Mouse (Mus musculus) embryonic facial prominence, embryonic 12.5 days (tissue): Measurements from ENCODE around the gene Ssc5d. TPM values are rescaled to one million over a fixed set of nuclear protein-coding genes. Genes with fewer than 3 reads are reported as not detected.
A peak's percentile ranks its signal among the peaks of the same experiment; 100 is the strongest.

ENCODE experiments used
- ATAC-seq: fragments of 200-750 bp; cut with Nextera tagmentation; 2 replicates; pipeline ENCODE4 v1.8.0; 2017; ENCODE audit not compliant: insufficient number of reproducible peaks, insufficient read depth, low FRiP score, low TSS enrichment
- H3K27ac ChIP-seq: fragments of 300-500 bp; sonication (generic); 2 replicates; pipeline ENCODE4 v1.5.1; 2016; ENCODE audit warnings: mild to moderate bottlenecking
- H3K27me3 ChIP-seq: fragments of 300-500 bp; sonication (generic); 2 replicates; pipeline ENCODE4 v1.6.1; 2016; ENCODE audit warnings: mild to moderate bottlenecking, moderate library complexity
- H3K36me3 ChIP-seq: fragments of 300-500 bp; sonication (generic); 2 replicates; pipeline ENCODE4 v1.6.1; 2016; ENCODE audit warnings: mild to moderate bottlenecking
- H3K4me1 ChIP-seq: fragments of 300-500 bp; sonication (generic); 2 replicates; pipeline ENCODE4 v1.6.1; 2016
- H3K4me2 ChIP-seq: fragments of 300-500 bp; sonication (generic); replicated peaks from 2 replicates; pipeline ENCODE4 v1.6.1; 2016; ENCODE audit warnings: mild to moderate bottlenecking, moderate library complexity
- H3K4me3 ChIP-seq: fragments of 300-500 bp; sonication (generic); 2 replicates; pipeline ENCODE4 v1.5.1; 2016; ENCODE audit warnings: mild to moderate bottlenecking
- H3K9ac ChIP-seq: fragments of 300-500 bp; sonication (generic); 2 replicates; pipeline ENCODE4 v1.6.1; 2016; ENCODE audit warnings: mild to moderate bottlenecking, moderate library complexity
- H3K9me3 ChIP-seq: fragments of 300-500 bp; sonication (generic); 2 replicates; pipeline ENCODE4 v1.6.1; 2016; ENCODE audit warnings: mild to moderate bottlenecking, moderate library complexity
- WGBS: fragments of 180-500 bp; shearing (Covaris S2); methylation state at CpG from one replicate; pipeline ENCODE4 v1.1.7; 2016; 5-methylcytosine and 5-hydroxymethylcytosine counted together
- polyA plus RNA-seq: library from polyadenylated mRNA; unstranded; fragments of >200 nt; fragmentation: Nextera tagmentation; extraction: Ambion mirVana; gene quantifications from 2 replicates; pipeline ENCODE4 v1.2.1, GENCODE M21; 2016

Gene Ssc5d
- polyA plus RNA-seq, 1 experiment from 2014 or later, result 1.6 TPM

DNA sequence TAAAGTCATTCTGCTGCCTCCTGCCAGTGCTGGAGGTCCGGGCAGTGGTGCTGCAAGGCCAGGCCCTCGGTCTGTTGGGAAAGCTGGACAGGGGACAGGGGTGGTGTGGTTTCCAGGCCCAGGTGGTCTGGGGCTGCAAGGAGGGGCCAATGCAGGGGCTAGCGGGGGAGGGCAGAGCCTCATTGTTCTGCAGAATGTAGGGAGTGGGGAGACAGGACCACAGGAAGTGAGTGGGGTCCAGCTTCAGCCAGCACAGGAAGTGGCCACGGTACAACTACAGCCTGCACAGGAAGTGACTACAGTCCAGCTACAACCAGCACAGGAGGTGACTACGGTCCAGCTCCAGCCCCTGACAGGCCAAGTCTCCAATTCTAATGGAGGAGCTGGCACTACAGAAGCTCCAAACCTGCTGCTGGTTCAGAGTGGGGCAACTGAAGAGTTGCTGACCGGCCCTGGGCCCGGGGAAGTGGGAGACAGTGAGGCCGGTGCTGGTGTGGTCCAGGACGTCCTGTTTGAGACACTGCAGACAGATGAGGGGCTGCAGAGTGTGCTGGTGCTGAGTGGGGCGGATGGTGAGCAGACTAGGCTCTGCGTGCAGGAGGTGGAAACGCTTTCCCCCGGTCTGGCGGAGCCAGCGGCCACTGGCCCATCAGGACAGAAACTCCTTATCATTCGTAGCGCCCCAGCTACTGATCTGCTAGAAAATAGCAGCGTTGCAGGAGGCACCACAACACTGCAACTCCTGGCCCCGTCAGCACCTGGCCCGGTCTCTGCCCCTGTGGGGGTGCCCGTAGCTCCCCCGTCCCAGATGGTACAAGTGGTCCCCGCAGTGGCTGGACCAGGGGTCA is 4.4 kb upstream of the Ssc5d start:
- WGBS, result 56% methylated on average over 23 of the region's 23 CpGs
- Histone ChIP-seq H3K4me2 (no peak overlapping the region), H3K27me3 (no peaks in the 10 kb centered on the region), H3K27ac (peak overlapping the region; percentile 92), H3K4me1 (peaks cover 64% of the 10 kb centered on the region), H3K4me3 (no peak overlapping the region), H3K9me3 (no peaks in the 10 kb centered on the region), H3K9ac (peak overlapping the region; percentile 36), H3K36me3 (peaks cover 43% of the 10 kb centered on the region)
- no peak for ATAC-seq

DNA sequence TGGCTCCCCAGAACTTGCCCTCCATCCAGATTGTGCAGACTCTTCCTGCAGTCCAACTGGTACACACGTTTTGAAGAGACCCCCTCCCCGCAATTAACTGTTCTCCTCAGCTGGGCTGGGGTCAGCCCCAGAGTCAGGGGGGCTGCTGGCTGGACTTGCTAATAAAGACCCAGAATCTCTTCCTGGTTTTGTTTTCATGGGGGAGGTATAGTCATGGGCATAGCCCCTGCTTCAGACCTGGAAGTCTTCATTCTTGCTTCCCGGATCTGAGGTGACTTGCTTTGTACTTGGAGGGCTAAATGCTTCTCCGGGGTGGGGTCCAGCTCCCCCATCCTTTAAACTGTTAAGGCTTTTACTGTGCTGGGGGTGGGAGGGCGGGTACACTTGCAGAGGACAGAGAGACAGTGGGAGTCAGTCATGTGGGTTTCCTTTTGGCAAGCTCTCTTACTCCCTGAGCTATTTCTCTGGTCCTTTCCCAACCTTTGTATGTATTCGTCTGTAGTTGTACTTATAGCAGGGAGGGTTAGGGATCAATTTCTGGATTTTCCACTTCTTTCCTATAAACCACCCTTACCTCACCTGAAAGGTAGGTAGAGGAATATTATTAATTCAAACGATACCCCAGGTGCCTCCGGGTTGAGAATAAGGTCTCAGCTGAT is 3.6 kb upstream of the Ssc5d start, which contains the start of gene Nat14:
Gene Nat14 (plus strand): TSS at position 205 of the 659 bp plus-strand sequence.
- peak within 1 kb of the TSS; percentile 92 for H3K27ac ChIP-seq
- no peak for ATAC-seq
- peaks cover 64% of the 10 kb centered on the region for H3K4me1 ChIP-seq
- H3K27me3 ChIP-seq, result no peaks in the 10 kb centered on the region
- no peaks in the 10 kb centered on the region for H3K9me3 ChIP-seq
- peak within 1 kb of the TSS; percentile 33 for H3K4me3 ChIP-seq
- H3K9ac ChIP-seq, result peak within 1 kb of the TSS; percentile 36
- peaks cover 43% of the 10 kb centered on the region for H3K36me3 ChIP-seq
- 30% methylated on average over 8 of the region's 8 CpGs for WGBS
- peak within 1 kb of the TSS; percentile 79 for H3K4me2 ChIP-seq

DNA sequence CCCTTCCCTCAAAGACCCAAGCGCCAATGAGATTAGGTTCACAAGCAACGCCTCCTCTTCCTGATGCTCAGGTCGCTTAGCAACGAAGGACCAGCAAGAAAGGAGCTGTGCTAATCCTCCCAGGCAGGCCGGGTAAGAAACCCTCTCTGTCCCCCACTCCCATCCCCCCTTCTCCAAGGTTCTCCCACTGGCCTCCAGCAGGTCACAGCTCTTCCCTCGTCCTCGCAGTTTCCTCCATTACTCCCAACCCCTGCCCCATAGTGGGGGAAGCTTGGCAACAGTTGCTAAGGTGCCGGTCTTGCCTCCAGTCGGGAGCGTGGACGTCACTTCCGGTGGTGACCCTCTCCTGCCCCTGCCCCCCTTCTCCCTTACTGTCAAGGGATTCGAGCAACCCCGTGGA is 3.1 kb upstream of the Ssc5d start:
- Histone ChIP-seq H3K9me3 (no peaks in the 10 kb centered on the region), H3K27me3 (no peaks in the 10 kb centered on the region), H3K4me3 (peak overlapping the region; percentile 33), H3K9ac (peak overlapping the region; percentile 34; the same call in 1 of the 2 replicates), H3K4me1 (peaks cover 65% of the 10 kb centered on the region), H3K4me2 (peak overlapping the region; percentile 79), H3K36me3 (peaks cover 39% of the 10 kb centered on the region), H3K27ac (peak overlapping the region; percentile 92)
- ATAC-seq, result peak; percentile 59
- under 1% methylated on average over 14 of the region's 14 CpGs for WGBS

DNA sequence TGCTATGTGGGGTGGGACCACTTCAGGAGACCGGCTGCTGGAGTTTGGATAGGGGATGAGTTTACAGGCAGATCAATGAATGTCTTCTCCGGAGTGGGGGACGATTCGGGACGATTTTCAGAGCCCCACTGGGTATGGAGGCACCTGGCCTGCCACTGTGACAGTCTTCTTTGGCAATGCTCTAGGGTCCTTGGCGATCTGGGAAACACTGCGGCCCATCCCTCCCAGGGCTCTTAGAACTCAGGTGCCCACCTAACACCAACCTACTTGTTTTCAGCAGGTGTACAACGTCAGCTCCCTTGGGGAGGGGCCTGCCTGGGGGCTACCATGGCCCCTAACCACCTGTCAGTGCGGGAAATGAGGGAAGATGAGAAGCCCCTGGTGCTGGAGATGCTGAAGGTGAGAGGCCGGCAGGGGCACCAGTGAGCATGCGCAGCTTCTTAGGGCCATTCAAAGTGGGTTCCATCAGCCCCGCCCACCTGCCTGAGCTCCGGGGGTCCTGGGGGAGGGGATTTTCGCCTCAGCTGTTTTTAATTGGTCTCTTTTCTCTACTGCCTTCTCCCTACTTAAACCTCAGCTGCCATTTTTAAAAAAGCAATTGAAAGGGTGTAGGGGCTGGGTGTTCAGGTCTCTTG is 2.5 kb upstream of the Ssc5d start:
- H3K36me3 ChIP-seq, result peaks cover 34% of the 10 kb centered on the region
- peak; percentile 11 for ATAC-seq
- peak overlapping the region; percentile 33 for H3K4me3 ChIP-seq
- WGBS, result 2% methylated on average over 14 of the region's 14 CpGs
- no peaks in the 10 kb centered on the region for H3K9me3 ChIP-seq
- 0 out of 2 replicates have a peak overlapping the region, but pooled peaks have one; percentile 46 for H3K9ac ChIP-seq
- peak overlapping the region; percentile 92 for H3K27ac ChIP-seq
- no peaks in the 10 kb centered on the region for H3K27me3 ChIP-seq
- peak overlapping the region; percentile 79 for H3K4me2 ChIP-seq
- H3K4me1 ChIP-seq, result peaks cover 66% of the 10 kb centered on the region

DNA sequence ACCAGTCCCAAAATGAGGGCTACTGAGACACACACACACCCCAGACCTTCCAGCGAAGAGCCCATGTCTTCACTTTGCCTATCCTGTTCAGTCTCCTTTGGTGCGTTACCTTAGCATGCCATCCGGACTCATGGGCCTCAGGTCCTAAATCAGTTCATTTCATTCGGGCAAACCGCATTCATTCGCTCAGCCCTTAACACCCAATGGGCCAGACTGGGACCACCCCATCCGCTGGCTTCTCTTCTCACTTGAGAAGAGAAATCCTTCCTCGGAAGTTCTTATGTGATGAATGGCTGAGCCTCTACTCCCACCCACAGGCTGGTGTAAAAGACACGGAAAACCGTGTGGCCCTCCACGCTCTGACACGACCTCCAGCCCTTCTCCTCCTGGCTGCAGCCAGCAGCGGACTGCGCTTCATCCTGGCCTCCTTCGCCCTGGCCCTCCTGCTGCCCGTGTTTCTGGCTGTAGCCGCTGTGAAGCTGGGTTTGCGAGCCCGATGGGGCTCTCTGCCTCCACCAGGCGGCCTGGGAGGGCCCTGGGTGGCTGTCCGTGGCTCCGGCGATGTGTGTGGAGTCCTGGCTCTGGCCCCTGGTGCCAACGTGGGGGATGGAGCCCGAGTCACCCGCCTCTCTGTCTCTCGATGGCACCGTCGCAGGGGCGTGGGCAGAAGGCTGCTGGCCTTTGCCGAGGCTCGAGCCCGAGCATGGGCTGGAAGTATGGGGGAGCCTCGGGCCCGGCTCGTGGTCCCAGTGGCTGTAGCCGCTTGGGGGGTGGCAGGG is 1.8 kb upstream of the Ssc5d start:
- peak overlapping the region; percentile 46 for H3K9ac ChIP-seq
- WGBS, result 5% methylated on average over 37 of the region's 37 CpGs
- peaks cover 66% of the 10 kb centered on the region for H3K4me1 ChIP-seq
- H3K27ac ChIP-seq, result peak overlapping the region; percentile 92
- H3K36me3 ChIP-seq, result peaks cover 28% of the 10 kb centered on the region
- ATAC-seq, result no peak
- peak overlapping the region; percentile 79 for H3K4me2 ChIP-seq
- peak overlapping the region; percentile 33 for H3K4me3 ChIP-seq
- no peaks in the 10 kb centered on the region for H3K9me3 ChIP-seq
- H3K27me3 ChIP-seq, result no peaks in the 10 kb centered on the region

DNA sequence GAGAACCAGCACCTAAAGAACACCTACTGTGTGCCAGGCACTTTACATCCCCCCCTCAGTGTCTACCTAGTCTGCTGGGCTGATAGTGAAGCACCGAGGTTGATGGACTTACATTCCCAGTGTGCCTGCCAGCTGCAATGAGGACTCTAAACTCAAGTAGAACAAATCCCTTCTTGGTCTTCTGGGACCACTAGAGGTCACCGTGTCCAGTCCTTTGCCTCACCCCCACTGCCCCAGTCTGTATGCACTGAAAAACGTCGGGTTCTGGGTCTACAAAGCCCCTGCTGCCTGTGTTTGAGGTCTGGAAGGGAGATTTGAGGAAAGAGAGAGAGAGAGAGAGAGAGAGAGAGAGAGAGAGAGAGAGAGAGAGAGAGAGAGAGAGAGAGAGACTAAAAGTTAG is 1.1 kb upstream of the Ssc5d start:
- H3K27ac ChIP-seq, result peak overlapping the region; percentile 92
- ATAC-seq, result no peak
- no peaks in the 10 kb centered on the region for H3K9me3 ChIP-seq
- peaks cover 66% of the 10 kb centered on the region for H3K4me1 ChIP-seq
- 2% methylated on average over 4 of the region's 4 CpGs for WGBS
- peak overlapping the region; percentile 79 for H3K4me2 ChIP-seq
- no peaks in the 10 kb centered on the region for H3K27me3 ChIP-seq
- peak overlapping the region; percentile 46 for H3K9ac ChIP-seq
- H3K36me3 ChIP-seq, result peaks cover 21% of the 10 kb centered on the region
- H3K4me3 ChIP-seq, result no peak overlapping the region

- Histone ChIP-seq H3K36me3 (peaks cover 16% of the 10 kb centered on the region), H3K27me3 (no peaks in the 10 kb centered on the region), H3K4me2 (peak overlapping the region; percentile 79; the same call in 1 of the 2 replicates), H3K4me3 (no peak overlapping the region), H3K4me1 (peaks cover 66% of the 10 kb centered on the region), H3K27ac (peak overlapping the region; percentile 92), H3K9ac (no peak overlapping the region), H3K9me3 (no peaks in the 10 kb centered on the region)
- 8% methylated on average over 3 of the region's 4 CpGs for WGBS
- no peak for ATAC-seq
Observed at GRCm38 (mm10) chr7:4924891-4925301, 689 bp upstream of the Ssc5d start.

- Histone ChIP-seq H3K4me3 (no peak overlapping the region), H3K36me3 (no peaks in the 10 kb centered on the region), H3K4me1 (peaks cover 58% of the 10 kb centered on the region), H3K27me3 (no peaks in the 10 kb centered on the region), H3K27ac (no peak overlapping the region), H3K4me2 (no peak overlapping the region), H3K9me3 (no peaks in the 10 kb centered on the region), H3K9ac (no peak overlapping the region)
- no peak for ATAC-seq
- WGBS, result 74% methylated on average over 16 of the region's 16 CpGs
Observed at GRCm38 (mm10) chr7:4926849-4927248, 1.3 kb downstream of the Ssc5d start.

- H3K4me1 ChIP-seq, result peaks cover 49% of the 10 kb centered on the region
- no peak overlapping the region for H3K9ac ChIP-seq
- H3K4me2 ChIP-seq, result no peak overlapping the region
- H3K9me3 ChIP-seq, result no peaks in the 10 kb centered on the region
- no peaks in the 10 kb centered on the region for H3K36me3 ChIP-seq
- WGBS, result 60% methylated on average over 8 of the region's 8 CpGs
- ATAC-seq, result no peak
- H3K27me3 ChIP-seq, result no peaks in the 10 kb centered on the region
- H3K27ac ChIP-seq, result no peak overlapping the region
- no peak overlapping the region for H3K4me3 ChIP-seq
Observed at GRCm38 (mm10) chr7:4927711-4928110, 2.1 kb downstream of the Ssc5d start.

DNA sequence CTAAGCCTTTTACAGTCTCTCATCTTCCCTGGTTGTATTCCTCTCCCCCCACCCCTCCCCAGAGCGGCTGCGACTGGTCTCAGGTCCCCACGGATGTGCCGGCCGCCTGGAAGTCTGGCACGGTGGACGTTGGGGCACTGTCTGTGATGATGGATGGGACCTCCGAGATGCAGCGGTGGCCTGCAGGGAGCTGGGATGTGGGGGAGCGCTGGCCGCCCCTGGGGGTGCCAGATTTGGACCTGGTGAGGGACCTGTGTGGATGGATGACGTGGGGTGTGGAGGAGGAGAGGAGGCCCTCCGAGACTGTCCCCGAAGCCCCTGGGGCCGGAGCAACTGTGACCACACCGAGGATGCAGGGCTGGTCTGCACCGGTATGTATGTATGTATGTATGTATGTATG is 2.7 kb downstream of the Ssc5d start:
- Histone ChIP-seq H3K4me2 (no peak overlapping the region), H3K9ac (no peak overlapping the region), H3K36me3 (no peaks in the 10 kb centered on the region), H3K4me3 (no peak overlapping the region), H3K27ac (no peak overlapping the region), H3K27me3 (no peaks in the 10 kb centered on the region), H3K9me3 (no peaks in the 10 kb centered on the region), H3K4me1 (peaks cover 43% of the 10 kb centered on the region)
- WGBS, result 83% methylated on average over 17 of the region's 17 CpGs
- no peak for ATAC-seq

DNA sequence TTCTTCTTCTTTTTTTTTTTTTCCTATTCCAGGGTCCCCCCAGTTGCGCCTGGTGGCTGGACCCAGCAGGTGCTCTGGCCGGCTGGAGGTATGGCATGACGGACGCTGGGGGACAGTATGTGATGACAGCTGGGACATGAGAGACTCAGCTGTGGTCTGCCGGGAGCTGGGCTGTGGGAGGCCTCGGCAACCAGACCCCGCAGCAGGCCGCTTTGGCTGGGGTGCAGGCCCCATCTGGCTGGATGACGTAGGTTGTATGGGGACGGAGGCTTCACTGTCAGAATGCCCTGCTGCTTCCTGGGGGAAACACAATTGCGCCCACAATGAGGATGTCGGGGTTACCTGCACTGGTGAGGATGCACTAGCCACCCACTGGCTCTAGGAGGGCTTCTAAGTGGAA is 7.5 kb downstream of the Ssc5d start:
- Histone ChIP-seq H3K27ac (no peak overlapping the region), H3K36me3 (no peaks in the 10 kb centered on the region), H3K9ac (no peak overlapping the region), H3K9me3 (peaks cover 7% of the 10 kb centered on the region; the same call in 1 of the 2 replicates), H3K4me2 (no peak overlapping the region), H3K27me3 (no peaks in the 10 kb centered on the region), H3K4me3 (no peak overlapping the region), H3K4me1 (no peaks in the 10 kb centered on the region)
- WGBS, result 76% methylated on average over 12 of the region's 12 CpGs
- no peak for ATAC-seq
